8 mouse cellular contexts compared by ENCODE assay signal in the genomic region with DNA sequence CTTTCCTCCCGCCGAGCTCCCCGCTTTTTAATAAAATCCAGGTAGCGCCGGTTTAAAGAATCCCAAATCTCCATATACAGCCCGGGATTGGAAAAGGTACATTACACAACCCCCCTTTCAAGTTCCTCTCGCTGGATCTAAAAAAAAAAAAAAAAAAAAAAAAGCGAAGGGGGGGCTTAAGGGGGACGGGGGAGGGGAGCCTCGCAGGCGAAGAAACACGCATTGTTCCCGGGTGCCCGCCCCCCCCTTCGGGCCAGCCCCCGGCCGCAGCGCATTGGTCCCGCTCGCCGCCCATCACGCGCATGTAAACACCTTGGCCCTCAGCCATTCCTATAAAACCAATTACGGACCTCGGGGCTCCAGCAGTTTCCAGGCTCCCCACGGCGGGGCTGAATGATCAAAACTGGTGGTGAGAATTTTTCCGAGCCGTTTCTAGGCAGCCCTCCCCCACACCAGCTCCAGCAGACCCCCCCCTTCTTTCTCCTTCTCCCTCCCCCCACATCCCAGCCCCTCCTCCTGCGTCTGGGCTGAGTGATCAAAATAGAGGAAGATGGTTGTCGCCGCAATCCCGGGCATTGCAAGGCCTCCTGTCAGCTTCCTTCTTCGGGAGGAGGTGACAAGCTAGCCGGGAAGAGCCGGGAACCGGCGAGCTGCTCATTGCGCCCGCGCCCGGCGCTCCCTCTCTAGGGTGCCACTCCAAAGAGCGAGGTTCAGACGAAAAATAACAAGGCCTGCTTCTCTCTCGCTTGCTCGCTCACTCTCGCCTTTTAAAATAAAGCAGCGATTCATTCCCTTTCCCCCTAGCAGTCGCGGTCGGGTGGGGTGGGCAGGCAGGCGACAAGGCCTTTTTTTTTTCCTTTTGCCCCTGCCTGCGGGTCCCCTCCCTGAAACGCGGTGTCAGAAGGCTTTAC. TPM values are rescaled to one million over a fixed set of nuclear protein-coding genes. Genes with fewer than 3 reads are reported as not detected.
DNase-seq lines count a peak whose midpoint lies in the region; ATAC-seq and TF ChIP-seq lines count a peak whose summit lies in the region.

A gene (minus strand): TSS at position 139 of the 911 bp plus-strand sequence.

- peak within 1 kb of the TSS; percentile 98 for H3K4me3 ChIP-seq in hindbrain, postnatal 0 days (ENCODE audit: low read length)
- peak within 1 kb of the TSS; percentile 95 for H3K4me3 ChIP-seq in left cerebral cortex, adult 2 months
- H3K4me3 ChIP-seq in macrophage (ENCODE audit: inconsistent target): peak within 1 kb of the TSS; percentile 88

- no peaks in the 10 kb centered on the region for H3K9me3 ChIP-seq in hindbrain, postnatal 0 days (ENCODE audit: low read length)

- H3K36me3 ChIP-seq in hindbrain, postnatal 0 days (ENCODE audit: insufficient read depth, low read length): no peaks in the 10 kb centered on the region
- no peaks in the 10 kb centered on the region; the same call in 1 of the 2 replicates for H3K36me3 ChIP-seq in macrophage (ENCODE audit: inconsistent target)

- peak; percentile 24 for ATAC-seq in common myeloid progenitor, adult 5-6 weeks (replicated peaks; ENCODE audit: low read depth, poor library complexity, severe bottlenecking)
- ATAC-seq in hindbrain, postnatal 0 days: peak; percentile 82

- no peaks in the 10 kb centered on the region for H3K27me3 ChIP-seq in hindbrain, postnatal 0 days (ENCODE audit: insufficient read depth, low read length)

- peak; percentile 99 for DNase-seq in ZHBTc4 (ENCODE audit: low read depth, low spot score)
- DNase-seq in gastrocnemius, adult 8-10 months (ENCODE audit: low spot score in 2 of 2): peak; percentile 99
- peak; percentile 100 for DNase-seq in hindbrain, postnatal 0 days (ENCODE audit: low spot score)
- peak; percentile 99 to 100 for DNase-seq in left cerebral cortex, adult 2 months (ENCODE audit: extremely low spot score in 1 of 2, low spot score in 2 of 2)
- peak; percentile 98 for DNase-seq in right cerebral cortex, adult 18-20 months
- DNase-seq in urinary bladder, postnatal 14 days (ENCODE audit: low spot score): peak; percentile 99

- intact Hi-C loops in left cerebral cortex, adult 2 months (cut with DNase I): loop anchor here (1.0 to 5.0 kb wide), 5 partner anchors 59 to 210 kb away; a partner anchor contains a TSS

- under 1% methylated on average over 55 of the region's 56 CpGs for WGBS in hindbrain, postnatal 0 days
- 0% methylated on average over 42 of the region's 56 CpGs for WGBS in macrophage (ENCODE audit: missing documents)

- H3K9ac ChIP-seq in hindbrain, postnatal 0 days (replicated peaks; ENCODE audit: low read length): peak within 1 kb of the TSS; percentile 100

- peak within 1 kb of the TSS; percentile 100 for H3K27ac ChIP-seq in hindbrain, postnatal 0 days
- peak within 1 kb of the TSS; percentile 100 for H3K27ac ChIP-seq in left cerebral cortex, adult 2 months
- H3K27ac ChIP-seq in macrophage: peak within 1 kb of the TSS; percentile 100

- no peak for TF ChIP-seq CTCF in hindbrain, postnatal 0 days (IDR thresholded peaks at IDR 0.05; ENCODE audit: low read depth)
- TF ChIP-seq CTCF in left cerebral cortex, adult 2 months (IDR thresholded peaks at IDR 0.05): no peak

- peak within 1 kb of the TSS; percentile 93 for H3K4me2 ChIP-seq in hindbrain, postnatal 0 days (ENCODE audit: low read depth, low read length)

- H3K79me2 ChIP-seq in macrophage (ENCODE audit: inconsistent target): peaks cover 64% of the 10 kb centered on the region

- 0 out of 2 replicates have a peak, but pooled peaks cover 2% of the 10 kb centered on the region for H3K4me1 ChIP-seq in hindbrain, postnatal 0 days (ENCODE audit: insufficient read depth, low read length)

RNA-seq across cellular contexts. Expression of the gene that starts here (rescaled TPM):
- 17.5 and 17.9 TPM in 2 replicates for total RNA-seq in common myeloid progenitor, adult 5-6 weeks (2017)
- total RNA-seq in gastrocnemius, adult 8-10 months (2022): 10 to 100 TPM; 26.0 to 42.3 (median 30.7) TPM
- 134 and 137 TPM in 2 replicates for total RNA-seq in hindbrain, postnatal 0 days (2014; rRNA removed)
- 17.0 and 19.9 TPM in 2 replicates for polyA plus RNA-seq in hindbrain, postnatal 0 days (2015; fragmentation: Nextera tagmentation; extraction: Ambion mirVana)
- 100 to 1,000 TPM; 139 to 141 TPM for total RNA-seq in left cerebral cortex, adult 2 months (2021)
- total RNA-seq in macrophage (2018; cell fraction: chromatin; rRNA removed): 100 to 1,000 TPM in 22 of 26 experiments, 10 to 100 TPM in 4; 39.2 to 447 (median 241) TPM
- 10 to 100 TPM; 20.2 to 98.3 (median 69.9) TPM for total RNA-seq in macrophage (2018; cell fraction: cytosol; rRNA removed)
- 100 to 1,000 TPM in 23 of 26 experiments, 10 to 100 TPM in 3; 54.6 to 280 (median 200) TPM for total RNA-seq in macrophage (2018; cell fraction: nucleus; rRNA removed)
- polyA plus RNA-seq in macrophage (2018): 25.5 to 27.5 TPM (median 26.9 TPM) in 3 replicates

Comparison
In these comparisons a context has a peak if more than half of its experiments do, and no peak if none do; other contexts are left out.
1. Peak in every context shown above with its lines: DNase-seq, ATAC-seq, H3K4me3 ChIP-seq and H3K27ac ChIP-seq.